Mouse (Mus musculus) embryonic facial prominence, embryonic 11.5 days (tissue): ENCODE measurements at regions not wholly inside any gene's neighbourhood (a gene's known extent, or its start where the extent isn't known, plus 50 kb on each side); places are given as distances from the start of the nearest gene placed in this dataset.
A peak's percentile ranks its signal among the peaks of the same experiment; 100 is the strongest.
"Not testable (repeated sequence)": the region's sequence is repeated elsewhere in the genome, so short reads cannot be mapped to it uniquely, and the experiment has no call there.

Experiments
- ATAC-seq: fragments of 200-750 bp; cut with Nextera tagmentation; replicated peaks from 2 replicates; pipeline ENCODE4 v1.8.0; 2017; ENCODE audit warnings: low read depth; ENCODE audit not compliant: insufficient number of reproducible peaks, low FRiP score, low TSS enrichment
- DNase-seq: peaks from one replicate; pipeline ENCODE4 v3.0.0-alpha.2; 2015; ENCODE audit warnings: low spot score
- H3K27ac ChIP-seq: fragments of 300-500 bp; sonication (generic); replicated peaks from 2 replicates; pipeline ENCODE4 v1.5.1; 2014; ENCODE audit warnings: mild to moderate bottlenecking, low read depth, low read length, control low read depth
- H3K27me3 ChIP-seq: fragments of 300-500 bp; sonication (generic); 2 replicates; pipeline ENCODE4 v1.6.1; 2014; ENCODE audit warnings: mild to moderate bottlenecking, low read length, moderate library complexity, mixed read lengths; ENCODE audit not compliant: control insufficient read depth, insufficient read depth
- H3K36me3 ChIP-seq: fragments of 300-500 bp; sonication (generic); replicated peaks from 2 replicates; pipeline ENCODE4 v1.6.1; 2014; ENCODE audit warnings: low read depth, mild to moderate bottlenecking, low read length, moderate library complexity, mixed read lengths; ENCODE audit not compliant: control insufficient read depth, insufficient read depth
- H3K4me1 ChIP-seq: fragments of 300-500 bp; sonication (generic); 2 replicates; pipeline ENCODE4 v1.6.1; 2014; ENCODE audit warnings: low read length, mixed read lengths; ENCODE audit not compliant: control insufficient read depth, insufficient read depth
- H3K4me2 ChIP-seq: fragments of 300-500 bp; sonication (generic); 2 replicates; pipeline ENCODE4 v1.6.1; 2014; ENCODE audit warnings: low read depth, mild to moderate bottlenecking, control low read depth, low read length, moderate library complexity
- H3K4me3 ChIP-seq: fragments of 300-500 bp; sonication (generic); 2 replicates; pipeline ENCODE4 v1.5.1; 2014; ENCODE audit warnings: low read depth, low read length, control low read depth
- H3K9ac ChIP-seq: fragments of 300-500 bp; sonication (generic); replicated peaks from 2 replicates; pipeline ENCODE4 v1.6.1; 2014; ENCODE audit warnings: mild to moderate bottlenecking, control low read depth, low read length
- H3K9me3 ChIP-seq: fragments of 300-500 bp; sonication (generic); replicated peaks from 2 replicates; pipeline ENCODE4 v1.6.1; 2016; ENCODE audit warnings: mild to moderate bottlenecking, low read length, inconsistent platforms, mixed read lengths; ENCODE audit not compliant: control insufficient read depth
- WGBS: fragments of 180-500 bp; shearing (Covaris S2); extraction: QIAGEN DNeasy Blood & Tissue Kit; methylation state at CpG from one replicate; pipeline ENCODE4 v1.1.7; 2014; 5-methylcytosine and 5-hydroxymethylcytosine counted together

GRCm38 (mm10) chr13:18651658-18652057 is 65.4 kb upstream of the Vps41 start:
- DNase-seq (no peak), ATAC-seq (no peak)
- Histone ChIP-seq H3K36me3 (no peaks in the 10 kb centered on the region), H3K4me1 (no peaks in the 10 kb centered on the region), H3K9me3 (no peaks in the 10 kb centered on the region), H3K27me3 (no peaks in the 10 kb centered on the region), H3K4me3 (no peak overlapping the region), H3K4me2 (no peak overlapping the region), H3K9ac (no peak overlapping the region), H3K27ac (no peak overlapping the region)
- 88% methylated on average over 1 of the region's 1 CpGs for WGBS

- Histone ChIP-seq H3K4me1 (no peaks in the 10 kb centered on the region; the same call in 1 of the 2 replicates), H3K27ac (no peak overlapping the region), H3K4me3 (no peak overlapping the region), H3K9me3 (no peaks in the 10 kb centered on the region), H3K27me3 (no peaks in the 10 kb centered on the region), H3K36me3 (no peaks in the 10 kb centered on the region), H3K4me2 (peak overlapping the region; percentile 29), H3K9ac (no peak overlapping the region)
- ATAC-seq (peak; percentile 75; the same call in 1 of the 2 replicates), DNase-seq (peak; percentile 47)
- 18% methylated on average over 18 of the region's 18 CpGs for WGBS
These were observed 102.1 kb upstream of the Vps41 start for GRCm38 (mm10) chr13:18614763-18615616.

GRCm38 (mm10) chr13:18580718-18581550 is 136.2 kb upstream of the Vps41 start:
- Histone ChIP-seq H3K4me1 (no peaks in the 10 kb centered on the region), H3K27ac (no peak overlapping the region), H3K9ac (no peak overlapping the region), H3K4me3 (no peak overlapping the region), H3K4me2 (no peak overlapping the region), H3K9me3 (no peaks in the 10 kb centered on the region), H3K36me3 (no peaks in the 10 kb centered on the region), H3K27me3 (no peaks in the 10 kb centered on the region)
- no peak for ATAC-seq
- WGBS: 53% methylated on average over 19 of the region's 19 CpGs
- DNase-seq: no peak

- Histone ChIP-seq H3K4me3 (no peak overlapping the region), H3K36me3 (no peaks in the 10 kb centered on the region), H3K4me2 (no peak overlapping the region), H3K4me1 (no peaks in the 10 kb centered on the region), H3K9me3 (no peaks in the 10 kb centered on the region), H3K27ac (no peak overlapping the region), H3K9ac (no peak overlapping the region), H3K27me3 (no peaks in the 10 kb centered on the region)
- ATAC-seq (no peak), DNase-seq (no peak)
- WGBS: 74% methylated on average over 4 of the region's 4 CpGs
These were observed 141.1 kb upstream of the Vps41 start for GRCm38 (mm10) chr13:18576016-18576415.

- no peaks in the 10 kb centered on the region for H3K4me1 ChIP-seq
- no peak overlapping the region for H3K4me2 ChIP-seq
- H3K9me3 ChIP-seq: no peaks in the 10 kb centered on the region
- H3K27me3 ChIP-seq: no peaks in the 10 kb centered on the region
- H3K9ac ChIP-seq: no peak overlapping the region
- H3K27ac ChIP-seq: no peak overlapping the region
- peak; percentile 76 for DNase-seq
- no peaks in the 10 kb centered on the region for H3K36me3 ChIP-seq
- no peak overlapping the region for H3K4me3 ChIP-seq
- 7% methylated on average over 5 of the region's 5 CpGs for WGBS
- peak; percentile 29; the same call in 1 of the 2 replicates for ATAC-seq
These were observed 141.5 kb upstream of the Vps41 start for GRCm38 (mm10) chr13:18575599-18575998.

- not testable (repeated sequence) for H3K4me1 ChIP-seq, H3K27me3 ChIP-seq, H3K27ac ChIP-seq, H3K4me2 ChIP-seq, H3K4me3 ChIP-seq, H3K9ac ChIP-seq, H3K36me3 ChIP-seq, ATAC-seq, DNase-seq, H3K9me3 ChIP-seq
- 89% methylated on average over 4 of the region's 4 CpGs for WGBS
These were observed 144.5 kb upstream of the Pou6f2 start for GRCm38 (mm10) chr13:18542032-18542431.

- H3K27ac ChIP-seq: no peak overlapping the region
- H3K4me3 ChIP-seq: no peak overlapping the region
- no peaks in the 10 kb centered on the region for H3K27me3 ChIP-seq
- H3K4me2 ChIP-seq: no peak overlapping the region
- ATAC-seq (no peak), DNase-seq (peak; percentile 73)
- H3K36me3 ChIP-seq: no peaks in the 10 kb centered on the region
- whole genome bisulfite sequencing: 55% methylated on average over 1 of the region's 1 CpGs
- no peak overlapping the region for H3K9ac ChIP-seq
- no peaks in the 10 kb centered on the region for H3K4me1 ChIP-seq
- H3K9me3 ChIP-seq: no peaks in the 10 kb centered on the region
These were observed 133.0 kb upstream of the Pou6f2 start for GRCm38 (mm10) chr13:18530509-18530908.

GRCm38 (mm10) chr13:18498159-18498558 is 100.7 kb upstream of the Pou6f2 start:
- Histone ChIP-seq H3K4me2 (no peak overlapping the region), H3K27me3 (no peaks in the 10 kb centered on the region), H3K36me3 (no peaks in the 10 kb centered on the region), H3K9me3 (no peaks in the 10 kb centered on the region), H3K9ac (no peak overlapping the region), H3K27ac (no peak overlapping the region), H3K4me1 (no peaks in the 10 kb centered on the region), H3K4me3 (no peak overlapping the region)
- ATAC-seq (no peak), DNase-seq (no peak)
- WGBS: 27% methylated on average over 4 of the region's 4 CpGs
